Comparison of ENCODE assay signal across 7 mouse cellular contexts in the genomic region with DNA sequence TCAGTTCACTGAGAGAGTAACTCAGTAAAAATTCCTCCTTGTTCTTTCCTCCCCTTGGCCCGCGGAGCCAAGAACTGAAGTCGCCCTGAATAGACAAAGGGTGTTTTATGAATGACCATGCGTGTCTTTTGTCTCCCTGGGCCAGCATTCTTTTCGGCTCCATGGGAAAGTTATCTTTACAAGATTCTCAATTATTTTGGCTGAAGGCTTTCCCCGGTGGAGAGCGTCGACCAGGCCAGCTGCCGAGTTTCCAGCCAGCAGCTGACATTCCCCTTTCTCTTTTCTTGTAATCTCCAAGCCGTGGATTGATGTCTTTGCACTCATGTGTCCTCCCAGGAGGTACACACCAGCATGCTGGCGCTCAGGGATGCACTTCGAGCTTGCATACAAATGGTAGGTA. TPM values are rescaled to one million over a fixed set of nuclear protein-coding genes. Genes with fewer than 3 reads are reported as not detected.
DNase-seq lines count a peak whose midpoint lies in the region; ATAC-seq and TF ChIP-seq lines count a peak whose summit lies in the region.

No protein-coding gene starts in this region.

- 32% methylated on average over 12 of the region's 12 CpGs for WGBS in embryonic facial prominence, embryonic 12.5 days
- WGBS in midbrain, postnatal 0 days: 14% methylated on average over 12 of the region's 12 CpGs

- peak; percentile 82 for DNase-seq in embryo, embryonic 10.5 days (ENCODE audit: low spot score)
- peak; percentile 52 for DNase-seq in heart, postnatal 10 days
- DNase-seq in midbrain, postnatal 0 days (ENCODE audit: low spot score): peak; percentile 60
- no peak for DNase-seq in spleen, adult 18-20 months
- DNase-seq in adrenal gland, adult (ENCODE audit: inconsistent age in 2 of 2, low spot score in 1 of 2): no peak
- DNase-seq in liver: no peak

- no peak overlapping the region for H3K4me3 ChIP-seq in embryonic facial prominence, embryonic 12.5 days
- H3K4me3 ChIP-seq in midbrain, postnatal 0 days (ENCODE audit: low read depth, low read length): no peak overlapping the region

- no peaks in the 10 kb centered on the region for H3K9me3 ChIP-seq in embryonic facial prominence, embryonic 12.5 days
- H3K9me3 ChIP-seq in midbrain, postnatal 0 days (ENCODE audit: low read length): no peaks in the 10 kb centered on the region

- H3K27me3 ChIP-seq in embryonic facial prominence, embryonic 12.5 days: no peaks in the 10 kb centered on the region
- no peaks in the 10 kb centered on the region for H3K27me3 ChIP-seq in midbrain, postnatal 0 days (ENCODE audit: insufficient read depth, low read length)

- no peak overlapping the region for H3K4me2 ChIP-seq in embryonic facial prominence, embryonic 12.5 days (replicated peaks)
- no peak overlapping the region for H3K4me2 ChIP-seq in midbrain, postnatal 0 days (ENCODE audit: low read depth, low read length, poor library complexity, severe bottlenecking)

- intact Hi-C loops in heart, postnatal 10 days (cut with DNase I): no loop called here

- H3K4me1 ChIP-seq in embryonic facial prominence, embryonic 12.5 days: peaks cover 21% of the 10 kb centered on the region; the same call in 1 of the 2 replicates
- 0 out of 2 replicates have a peak, but pooled peaks cover 4% of the 10 kb centered on the region for H3K4me1 ChIP-seq in midbrain, postnatal 0 days (ENCODE audit: insufficient read depth, low read length)

- no peaks in the 10 kb centered on the region for H3K36me3 ChIP-seq in embryonic facial prominence, embryonic 12.5 days
- no peaks in the 10 kb centered on the region for H3K36me3 ChIP-seq in midbrain, postnatal 0 days (ENCODE audit: insufficient read depth, low read length)

- TF ChIP-seq CTCF in midbrain, postnatal 0 days (IDR thresholded peaks at IDR 0.05): no peak

- H3K27ac ChIP-seq in embryonic facial prominence, embryonic 12.5 days: peak overlapping the region; percentile 87
- 0 out of 2 replicates have a peak overlapping the region, but pooled peaks have one; percentile 1 for H3K27ac ChIP-seq in midbrain, postnatal 0 days (ENCODE audit: low read depth, low read length)

- no peak overlapping the region for H3K9ac ChIP-seq in embryonic facial prominence, embryonic 12.5 days
- no peak overlapping the region for H3K9ac ChIP-seq in midbrain, postnatal 0 days (replicated peaks; ENCODE audit: low read length, poor library complexity, severe bottlenecking)

- no peak for ATAC-seq in embryonic facial prominence, embryonic 12.5 days (ENCODE audit: insufficient number of reproducible peaks, insufficient read depth, low FRiP score, low TSS enrichment)
- ATAC-seq in midbrain, postnatal 0 days (ENCODE audit: low FRiP score): no peak

RNA-seq across cellular contexts. Expression of gene Pdpn, which starts 19.7 kb away (rescaled TPM):
- polyA plus RNA-seq in embryonic facial prominence, embryonic 12.5 days (2016; fragmentation: Nextera tagmentation; extraction: Ambion mirVana): 37.1 and 39.0 TPM in 2 replicates
- 10 to 100 TPM; 10.1 to 12.9 TPM for total RNA-seq in heart, postnatal 10 days (2021)
- 32.3 and 37.6 TPM in 2 replicates for total RNA-seq in midbrain, postnatal 0 days (2014; rRNA removed)
- polyA plus RNA-seq in midbrain, postnatal 0 days (2015; fragmentation: Nextera tagmentation; extraction: Ambion mirVana): 33.6 and 35.2 TPM in 2 replicates

Comparison
In these comparisons a context has a peak if more than half of its experiments do, and no peak if none do; other contexts are left out.
1. DNase-seq: peak in embryo, embryonic 10.5 days (single experiment), heart, postnatal 10 days (2 of 2) and midbrain, postnatal 0 days (single experiment); none in spleen, adult 18-20 months (0 of 2), adrenal gland, adult (0 of 2) and liver (single experiment).